Mouse (Mus musculus): ENCODE data around the gene Emc9. TPM values are rescaled to one million over a fixed set of nuclear protein-coding genes. Genes with fewer than 3 reads are reported as not detected.

Gene Emc9
- polyA plus RNA-seq, 1 experiment from 2014 or later, result 6.4 TPM

- H3K27ac ChIP-seq (ENCODE audit: low read depth, low read length), result no peak overlapping the region
- H3K27me3 ChIP-seq (ENCODE audit: control insufficient read depth, insufficient read depth, low read length), result no peaks in the 10 kb centered on the region
- no peak for ATAC-seq (ENCODE audit: low FRiP score)
- no peaks in the 10 kb centered on the region for H3K4me1 ChIP-seq (replicated peaks; ENCODE audit: control insufficient read depth, insufficient read depth, low read length)
- no peak overlapping the region for H3K9ac ChIP-seq (ENCODE audit: low read depth, low read length)
- no peaks in the 10 kb centered on the region for H3K9me3 ChIP-seq (ENCODE audit: control insufficient read depth, low read length)
- H3K4me2 ChIP-seq (replicated peaks; ENCODE audit: low read depth, low read length), result no peak overlapping the region
- 0 out of 2 replicates have a peak, but pooled peaks cover 2% of the 10 kb centered on the region for H3K36me3 ChIP-seq (ENCODE audit: control insufficient read depth, insufficient read depth, low read length)
- DNase-seq (ENCODE audit: low spot score), result no peak
- no peak overlapping the region for H3K4me3 ChIP-seq (ENCODE audit: low read depth, low read length)
- whole genome bisulfite sequencing, result 67% methylated on average over 5 of the region's 5 CpGs
These were observed 33.8 kb downstream of the Emc9 start for GRCm38 (mm10) chr14:55551347-55551746.

- Histone ChIP-seq H3K4me1 (replicated peaks; ENCODE audit: control insufficient read depth, insufficient read depth, low read length) (no peaks in the 10 kb centered on the region), H3K4me3 (ENCODE audit: low read depth, low read length) (no peak overlapping the region), H3K27ac (ENCODE audit: low read depth, low read length) (no peak overlapping the region), H3K4me2 (replicated peaks; ENCODE audit: low read depth, low read length) (no peak overlapping the region), H3K27me3 (ENCODE audit: control insufficient read depth, insufficient read depth, low read length) (no peaks in the 10 kb centered on the region), H3K9ac (ENCODE audit: low read depth, low read length) (no peak overlapping the region), H3K9me3 (ENCODE audit: control insufficient read depth, low read length) (no peaks in the 10 kb centered on the region), H3K36me3 (ENCODE audit: control insufficient read depth, insufficient read depth, low read length) (0 out of 2 replicates have a peak, but pooled peaks cover 2% of the 10 kb centered on the region)
- 88% methylated on average over 6 of the region's 6 CpGs for whole genome bisulfite sequencing
- no peak for DNase-seq (ENCODE audit: low spot score)
- no peak for ATAC-seq (ENCODE audit: low FRiP score)
These were observed 34.9 kb downstream of the Emc9 start for GRCm38 (mm10) chr14:55550191-55550590.

- H3K4me2 ChIP-seq (replicated peaks; ENCODE audit: low read depth, low read length), result no peak overlapping the region
- H3K9me3 ChIP-seq (ENCODE audit: control insufficient read depth, low read length), result no peaks in the 10 kb centered on the region
- no peaks in the 10 kb centered on the region for H3K4me1 ChIP-seq (replicated peaks; ENCODE audit: control insufficient read depth, insufficient read depth, low read length)
- no peak overlapping the region for H3K9ac ChIP-seq (ENCODE audit: low read depth, low read length)
- no peaks in the 10 kb centered on the region for H3K27me3 ChIP-seq (ENCODE audit: control insufficient read depth, insufficient read depth, low read length)
- H3K36me3 ChIP-seq (ENCODE audit: control insufficient read depth, insufficient read depth, low read length), result 0 out of 2 replicates have a peak, but pooled peaks cover 4% of the 10 kb centered on the region
- DNase-seq (ENCODE audit: low spot score), result no peak
- H3K27ac ChIP-seq (ENCODE audit: low read depth, low read length), result no peak overlapping the region
- no peak for ATAC-seq (ENCODE audit: low FRiP score)
- 86% methylated on average over 9 of the region's 9 CpGs for WGBS
- no peak overlapping the region for H3K4me3 ChIP-seq (ENCODE audit: low read depth, low read length)
These were observed 40.8 kb downstream of the Emc9 start for GRCm38 (mm10) chr14:55544334-55544733.

- Histone ChIP-seq H3K9ac (ENCODE audit: low read depth, low read length) (no peak overlapping the region), H3K36me3 (ENCODE audit: control insufficient read depth, insufficient read depth, low read length) (0 out of 2 replicates have a peak, but pooled peaks cover 2% of the 10 kb centered on the region), H3K27me3 (ENCODE audit: control insufficient read depth, insufficient read depth, low read length) (no peaks in the 10 kb centered on the region), H3K4me1 (replicated peaks; ENCODE audit: control insufficient read depth, insufficient read depth, low read length) (no peaks in the 10 kb centered on the region), H3K9me3 (ENCODE audit: control insufficient read depth, low read length) (no peaks in the 10 kb centered on the region), H3K27ac (ENCODE audit: low read depth, low read length) (no peak overlapping the region), H3K4me2 (replicated peaks; ENCODE audit: low read depth, low read length) (no peak overlapping the region), H3K4me3 (ENCODE audit: low read depth, low read length) (no peak overlapping the region)
- WGBS, result 96% methylated on average over 12 of the region's 12 CpGs
- no peak for ATAC-seq (ENCODE audit: low FRiP score)
- DNase-seq (ENCODE audit: low spot score), result no peak
These were observed 42.8 kb downstream of the Emc9 start for GRCm38 (mm10) chr14:55542268-55542667.

GRCm38 (mm10) chr14:55540787-55541321 lies 44.2 kb downstream of the Emc9 start:
- Histone ChIP-seq H3K27ac (ENCODE audit: low read depth, low read length) (peak overlapping the region; percentile 17; the same call in 1 of the 2 replicates), H3K9ac (ENCODE audit: low read depth, low read length) (peak overlapping the region; percentile 52), H3K4me2 (replicated peaks; ENCODE audit: low read depth, low read length) (peak overlapping the region; percentile 58), H3K27me3 (ENCODE audit: control insufficient read depth, insufficient read depth, low read length) (no peaks in the 10 kb centered on the region), H3K9me3 (ENCODE audit: control insufficient read depth, low read length) (no peaks in the 10 kb centered on the region), H3K36me3 (ENCODE audit: control insufficient read depth, insufficient read depth, low read length) (0 out of 2 replicates have a peak, but pooled peaks cover 2% of the 10 kb centered on the region), H3K4me3 (ENCODE audit: low read depth, low read length) (peak overlapping the region; percentile 42), H3K4me1 (replicated peaks; ENCODE audit: control insufficient read depth, insufficient read depth, low read length) (no peaks in the 10 kb centered on the region)
- DNase-seq (ENCODE audit: low spot score) (peak; percentile 71), ATAC-seq (ENCODE audit: low FRiP score) (peak; percentile 41; the same call in 1 of the 2 replicates)
- WGBS, result 12% methylated on average over 9 of the region's 10 CpGs

GRCm38 (mm10) chr14:55540067-55540786 lies 44.9 kb downstream of the Emc9 start, which contains the start of gene Pck2:
Gene Pck2 (plus strand): TSS chr14:55540266.
- peak within 1 kb of the TSS; percentile 52 for H3K9ac ChIP-seq (ENCODE audit: low read depth, low read length)
- H3K27ac ChIP-seq (ENCODE audit: low read depth, low read length), result peak within 1 kb of the TSS; percentile 17; the same call in 1 of the 2 replicates
- DNase-seq (ENCODE audit: low spot score) (peak; percentile 76), ATAC-seq (ENCODE audit: low FRiP score) (peak; percentile 86)
- H3K4me3 ChIP-seq (ENCODE audit: low read depth, low read length), result peak within 1 kb of the TSS; percentile 42
- H3K9me3 ChIP-seq (ENCODE audit: control insufficient read depth, low read length), result no peaks in the 10 kb centered on the region
- WGBS, result under 1% methylated on average over 31 of the region's 32 CpGs
- H3K4me2 ChIP-seq (replicated peaks; ENCODE audit: low read depth, low read length), result peak within 1 kb of the TSS; percentile 58
- H3K36me3 ChIP-seq (ENCODE audit: control insufficient read depth, insufficient read depth, low read length), result 0 out of 2 replicates have a peak, but pooled peaks cover 2% of the 10 kb centered on the region
- H3K27me3 ChIP-seq (ENCODE audit: control insufficient read depth, insufficient read depth, low read length), result no peaks in the 10 kb centered on the region
- H3K4me1 ChIP-seq (replicated peaks; ENCODE audit: control insufficient read depth, insufficient read depth, low read length), result no peaks in the 10 kb centered on the region

GRCm38 (mm10) chr14:55536116-55536745 lies 48.9 kb downstream of the Emc9 start:
- Histone ChIP-seq H3K9me3 (ENCODE audit: control insufficient read depth, low read length) (no peaks in the 10 kb centered on the region), H3K27me3 (ENCODE audit: control insufficient read depth, insufficient read depth, low read length) (no peaks in the 10 kb centered on the region), H3K36me3 (ENCODE audit: control insufficient read depth, insufficient read depth, low read length) (no peaks in the 10 kb centered on the region), H3K4me1 (replicated peaks; ENCODE audit: control insufficient read depth, insufficient read depth, low read length) (no peaks in the 10 kb centered on the region), H3K9ac (ENCODE audit: low read depth, low read length) (no peak overlapping the region), H3K27ac (ENCODE audit: low read depth, low read length) (no peak overlapping the region), H3K4me3 (ENCODE audit: low read depth, low read length) (no peak overlapping the region), H3K4me2 (replicated peaks; ENCODE audit: low read depth, low read length) (no peak overlapping the region)
- ATAC-seq (ENCODE audit: low FRiP score), result no peak
- WGBS, result 56% methylated on average over 6 of the region's 6 CpGs
- DNase-seq (ENCODE audit: low spot score), result peak; percentile 60

All from hindbrain, embryonic 11.5 days (tissue).